Mouse (Mus musculus) activated CD4-positive, CD25-positive, alpha-beta regulatory T cell, adult 4 months (primary cell): ENCODE data around the gene Tmem191c. TPM values are rescaled to one million over a fixed set of nuclear protein-coding genes. Genes with fewer than 3 reads are reported as not detected.
"Not testable (repeated sequence)": the region's sequence is repeated elsewhere in the genome, so short reads cannot be mapped to it uniquely, and the experiment has no call there.

ENCODE experiments used
- ATAC-seq: one replicate; pipeline ENCODE4 v1.8.0; 2017
- polyA plus RNA-seq, 2 experiments: library from polyadenylated mRNA; unstranded; fragments of 100-300 nt; shearing (Covaris generic); gene quantifications; one replicate each; pipeline ENCODE4 v1.2.1; 2017

The Tmem191c gene
- 10 to 100 TPM; 30.6 to 32.6 TPM for polyA plus RNA-seq

DNA sequence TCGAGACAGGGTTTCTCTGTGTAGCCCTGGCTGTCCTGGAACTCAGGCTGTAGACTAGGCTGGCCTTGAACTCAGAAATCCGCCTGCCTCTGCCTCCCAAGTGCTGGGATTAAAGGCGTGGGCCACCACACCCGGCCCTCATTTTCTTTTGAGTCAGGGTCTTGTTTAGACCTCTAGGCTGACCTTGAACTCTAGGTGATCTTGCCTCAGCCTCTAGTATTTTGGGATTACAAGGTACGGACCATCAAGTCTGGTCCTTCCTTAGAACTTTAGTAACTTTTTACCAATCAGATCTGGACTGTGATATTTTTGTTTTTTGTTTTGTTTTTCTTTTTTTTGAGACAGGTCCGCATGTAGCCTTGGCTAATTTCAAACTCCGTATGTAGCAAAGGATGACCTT is at the start of gene Tmem191c:
Tmem191c (plus strand) TSS at position 357 of the 400 bp plus-strand sequence.
- no peak for ATAC-seq

GRCm38 (mm10) chr16:17226496-17226895 is 49.4 kb upstream of the Tmem191c start:
- no peak for ATAC-seq

- not testable (repeated sequence) for ATAC-seq
Measured at GRCm38 (mm10) chr16:17231523-17231922, 44.4 kb upstream of the Tmem191c start.

- ATAC-seq = peak; percentile 91
Measured at GRCm38 (mm10) chr16:17232794-17233701, 42.8 kb upstream of the Tmem191c start, which contains the start of gene Hic2. Gene Hic2, plus strand, starts transcription at chr16:17233572.

GRCm38 (mm10) chr16:17233702-17234498 is 42.0 kb upstream of the Tmem191c start:
- ATAC-seq = peak; percentile 32

DNA sequence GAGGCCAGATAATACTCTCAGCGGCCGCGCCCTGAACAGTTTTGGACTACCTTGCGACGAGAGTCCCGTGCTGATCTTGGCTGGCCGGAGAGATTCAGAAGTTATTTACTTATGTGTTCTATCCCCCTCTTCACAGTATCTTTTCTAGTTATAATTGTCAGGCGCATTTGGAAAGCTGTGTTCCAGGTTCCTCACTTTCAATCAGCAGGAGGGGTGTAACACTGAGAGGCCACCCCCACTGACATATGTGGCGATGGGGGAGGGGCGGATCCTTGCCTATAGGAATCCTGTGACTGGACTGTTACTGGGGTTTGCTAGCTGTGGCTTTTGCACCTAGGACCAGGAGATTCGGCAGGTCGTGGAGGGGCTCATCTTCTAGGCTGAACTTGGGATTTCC is 41.4 kb upstream of the Tmem191c start:
- no peak for ATAC-seq

DNA sequence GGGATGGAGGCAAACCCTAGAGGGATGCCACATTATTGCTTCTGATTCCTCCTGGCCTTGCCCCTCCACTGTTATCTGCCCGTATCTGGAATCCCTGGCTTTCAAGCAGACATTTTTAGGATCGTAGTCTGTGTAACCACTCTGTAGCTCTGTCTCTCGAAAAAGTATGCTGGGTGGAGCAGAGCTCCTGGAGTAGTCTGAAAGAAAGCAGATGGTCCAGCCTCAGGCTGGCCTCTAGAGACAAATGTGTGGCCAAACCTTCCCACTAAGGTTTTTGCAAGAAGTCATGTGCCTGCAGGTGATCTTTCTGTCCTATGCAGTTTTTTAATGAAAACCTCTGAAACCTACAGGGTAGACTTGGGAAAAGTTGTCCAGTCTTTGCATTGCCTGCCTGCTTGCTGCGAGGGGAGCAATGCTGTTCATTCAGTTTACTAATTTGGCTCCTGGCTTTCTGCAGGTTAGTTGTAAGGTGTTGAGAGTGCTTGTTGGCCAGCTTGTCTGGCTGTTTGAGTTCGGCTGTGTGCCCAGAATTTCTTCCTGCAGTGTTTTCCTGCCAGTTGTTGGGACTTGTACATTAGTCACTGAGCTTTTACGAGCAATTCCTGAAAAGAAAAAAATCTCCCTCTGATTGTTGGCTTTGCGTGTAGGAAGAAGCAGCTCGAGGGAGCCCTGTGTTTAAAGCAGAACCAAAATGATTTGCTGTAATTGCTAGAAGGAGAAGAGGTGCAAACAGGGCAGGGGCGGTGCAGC is 40.8 kb upstream of the Tmem191c start:
- no peak for ATAC-seq

- no peak for ATAC-seq
Measured at GRCm38 (mm10) chr16:17237634-17238033, 38.2 kb upstream of the Tmem191c start.

DNA sequence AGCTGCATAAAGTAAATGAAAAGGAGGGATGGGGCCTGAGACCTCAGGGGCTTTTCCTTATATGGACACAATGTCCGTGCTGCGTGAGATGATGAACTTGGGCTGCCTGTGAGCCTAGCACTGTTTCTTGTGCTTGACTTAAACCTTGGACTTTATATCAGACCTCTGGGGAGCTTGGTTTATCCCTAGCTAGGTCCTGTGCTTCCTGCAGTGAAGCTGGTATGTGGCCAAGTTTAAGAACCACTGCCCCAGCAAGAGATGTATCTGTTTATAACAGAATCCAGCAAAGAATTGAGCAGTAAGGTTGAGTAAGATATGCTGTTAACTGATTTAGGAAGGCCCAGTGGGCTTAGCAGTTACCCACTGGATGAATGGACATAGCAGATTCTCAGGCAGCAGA is 36.5 kb upstream of the Tmem191c start:
- ATAC-seq = no peak

- ATAC-seq = no peak
Measured at GRCm38 (mm10) chr16:17243731-17244130, 32.1 kb upstream of the Tmem191c start.

DNA sequence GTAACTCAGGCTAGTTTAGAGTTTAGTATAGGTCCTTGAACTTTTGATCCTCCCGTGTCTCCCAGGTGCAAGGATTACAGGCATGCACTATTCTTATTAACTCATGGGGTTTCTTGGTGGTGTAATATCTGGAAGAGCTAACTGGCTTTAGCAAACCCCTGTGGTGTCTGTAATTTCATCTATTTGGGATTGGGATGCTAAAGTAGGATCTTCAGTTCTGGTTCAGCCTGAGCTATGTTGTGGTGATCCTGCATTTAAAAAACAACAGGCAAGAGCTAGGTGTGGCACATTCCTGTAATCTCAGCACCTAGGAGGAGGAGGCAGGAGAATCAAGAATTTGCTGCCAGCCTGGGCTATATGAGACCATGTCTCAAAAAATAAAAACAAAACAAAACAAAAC is 30.9 kb upstream of the Tmem191c start:
- ATAC-seq = no peak

DNA sequence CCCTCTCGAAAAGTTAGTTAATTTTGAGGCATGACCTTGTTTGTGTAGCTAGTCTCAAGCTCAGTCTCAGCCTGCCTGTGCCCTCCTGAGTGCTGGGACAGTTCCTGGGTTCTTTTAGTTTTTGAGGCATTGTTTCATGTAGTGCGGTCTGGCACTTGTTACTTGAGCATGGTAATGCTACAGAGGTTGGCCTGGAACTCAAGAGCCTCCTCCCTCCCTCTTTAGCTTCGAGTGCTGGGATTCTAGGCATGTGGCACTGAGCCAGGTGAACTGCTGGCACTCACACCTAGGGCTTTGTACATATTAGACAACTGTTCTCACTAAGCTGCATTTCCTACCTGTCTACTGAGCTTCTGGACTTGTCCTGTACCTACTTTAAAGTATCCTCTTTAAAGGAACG is 28.1 kb upstream of the Tmem191c start:
- no peak for ATAC-seq

- no peak for ATAC-seq
Measured at GRCm38 (mm10) chr16:17249135-17249534, 26.7 kb upstream of the Tmem191c start.

DNA sequence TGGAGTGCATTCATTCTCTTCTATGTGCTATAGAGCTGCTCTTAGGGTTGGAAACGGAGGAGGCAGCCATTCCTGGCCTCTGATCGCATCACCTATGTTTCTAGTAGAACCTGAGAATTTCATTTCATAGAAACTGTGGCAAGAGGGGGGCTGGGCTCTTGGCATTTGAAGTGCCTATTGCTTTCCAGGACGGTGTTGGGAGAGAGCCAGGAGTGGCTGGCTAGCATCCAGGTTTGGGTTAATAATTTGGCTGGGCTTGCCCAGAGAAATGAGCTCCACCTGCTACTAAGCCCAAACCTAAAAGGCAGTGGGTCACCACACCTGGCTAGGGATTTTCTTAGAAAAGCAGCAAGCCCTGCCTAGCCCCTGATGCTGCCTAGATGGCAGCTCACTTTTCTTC is 24.3 kb upstream of the Tmem191c start:
- ATAC-seq = no peak

DNA sequence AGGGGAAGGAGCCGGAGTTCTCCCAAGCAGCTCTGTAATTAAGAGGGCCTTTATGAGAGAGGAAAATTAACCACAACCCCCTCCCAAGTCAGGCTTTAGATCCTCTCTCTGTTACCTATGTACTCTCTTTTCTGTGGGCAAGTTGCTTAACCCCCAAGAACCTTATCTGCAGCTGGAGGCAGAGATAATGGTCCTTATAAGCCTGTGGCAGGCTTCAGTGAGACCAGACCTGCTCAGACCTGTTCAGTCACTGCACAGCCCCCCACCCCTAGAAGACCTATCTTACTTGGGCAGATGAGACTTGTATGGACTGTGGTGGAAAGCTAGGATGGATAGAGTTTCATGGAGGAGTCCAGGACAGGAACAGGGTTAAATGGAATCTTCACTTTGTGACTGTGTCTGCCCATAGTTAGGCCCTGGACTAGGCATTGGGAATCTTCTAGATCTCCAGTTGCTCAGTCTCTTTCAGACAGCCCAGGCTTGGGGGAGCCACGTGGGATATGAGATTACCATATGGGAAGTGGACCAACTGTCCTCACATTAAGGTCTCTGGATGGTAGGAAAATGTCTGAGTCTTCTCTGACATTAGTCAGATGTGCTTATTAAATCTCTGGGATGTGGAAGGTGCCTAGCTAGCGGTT is 23.7 kb upstream of the Tmem191c start:
- ATAC-seq = no peak

GRCm38 (mm10) chr16:17252841-17253240 is 23.0 kb upstream of the Tmem191c start:
- no peak for ATAC-seq

DNA sequence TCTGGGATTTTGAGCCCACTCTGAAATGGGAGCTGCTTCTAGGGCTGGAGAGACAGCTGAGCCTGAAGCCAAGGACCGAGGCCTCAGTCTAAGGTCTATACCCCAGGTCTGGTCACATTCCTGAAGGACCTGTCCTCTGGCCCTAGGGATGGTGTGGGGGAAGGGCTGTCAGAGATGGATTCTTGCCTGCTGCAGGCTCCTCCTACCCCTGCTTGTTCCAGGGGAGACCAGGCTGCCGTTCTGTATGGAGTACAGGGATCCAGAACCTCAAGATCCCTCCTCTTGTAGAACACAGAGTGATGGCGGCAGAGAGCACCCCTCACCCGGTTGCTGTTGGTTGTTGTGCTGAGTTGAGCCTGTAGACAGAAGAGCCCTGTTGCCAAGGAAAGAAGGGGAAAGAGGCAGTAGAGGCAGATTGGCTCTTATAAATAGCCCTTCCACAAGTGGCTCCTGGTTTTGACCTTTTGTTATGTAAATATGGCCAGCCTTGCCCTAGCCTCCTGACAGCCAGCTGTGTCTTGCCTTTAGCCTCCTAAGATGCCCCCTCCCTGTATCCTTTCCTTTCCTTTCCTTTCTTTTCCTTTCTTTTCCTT is 21.8 kb upstream of the Tmem191c start:
- ATAC-seq = no peak

GRCm38 (mm10) chr16:17255270-17255669 is 20.6 kb upstream of the Tmem191c start:
- no peak for ATAC-seq

- ATAC-seq = no peak
Measured at GRCm38 (mm10) chr16:17257359-17257821, 18.5 kb upstream of the Tmem191c start.

DNA sequence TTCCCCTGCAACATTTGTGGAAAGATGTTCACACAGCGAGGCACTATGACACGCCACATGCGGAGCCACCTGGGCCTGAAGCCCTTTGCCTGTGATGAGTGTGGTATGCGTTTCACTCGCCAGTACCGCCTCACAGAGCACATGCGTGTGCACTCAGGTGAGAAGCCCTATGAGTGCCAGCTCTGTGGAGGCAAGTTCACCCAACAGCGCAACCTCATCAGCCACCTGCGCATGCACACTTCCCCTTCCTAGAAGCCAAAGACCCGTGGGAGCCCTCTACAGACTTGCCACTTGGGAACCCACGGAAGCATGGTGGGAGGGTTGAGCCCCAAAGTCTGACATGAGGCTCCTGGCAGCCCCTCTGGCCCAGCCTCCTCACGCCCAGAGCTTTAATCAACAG is 17.0 kb upstream of the Tmem191c start:
- ATAC-seq = no peak

DNA sequence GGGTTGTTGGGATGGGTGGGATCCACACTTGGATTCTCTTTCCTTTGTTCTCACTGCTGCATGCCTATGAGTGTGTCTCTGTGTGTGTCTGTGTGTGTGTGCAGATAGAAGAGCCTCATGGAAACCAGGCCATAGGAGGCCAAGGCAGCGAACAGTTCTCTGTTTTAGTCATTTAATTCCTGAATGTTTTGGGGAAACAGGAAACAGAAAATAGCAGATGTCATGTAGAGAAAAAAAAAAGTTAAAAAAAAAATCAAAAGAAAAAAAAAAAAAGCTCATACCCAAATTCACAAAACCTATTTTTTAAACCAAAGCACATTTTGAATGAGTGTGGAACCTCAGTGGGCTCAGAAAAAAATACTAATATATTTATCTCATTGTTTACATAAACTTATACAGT is 14.5 kb upstream of the Tmem191c start:
- no peak for ATAC-seq

GRCm38 (mm10) chr16:17266113-17266512 is 9.8 kb upstream of the Tmem191c start:
- no peak for ATAC-seq
